Mouse (Mus musculus) midbrain, embryonic 13.5 days (tissue): Measurements from ENCODE around the gene Eif4a2. TPM values are rescaled to one million over a fixed set of nuclear protein-coding genes. Genes with fewer than 3 reads are reported as not detected.

Source experiments
- ATAC-seq: fragments of 200-750 bp; cut with Nextera tagmentation; 2 replicates; pipeline ENCODE4 v1.8.0; 2017; ENCODE audit warnings: mild to moderate bottlenecking, moderate TSS enrichment, moderate library complexity
- H3K27ac ChIP-seq: fragments of 300-500 bp; sonication (generic); 2 replicates; pipeline ENCODE4 v1.5.1; 2015; ENCODE audit warnings: inconsistent platforms, mild to moderate bottlenecking, moderate library complexity
- H3K27me3 ChIP-seq: fragments of 300-500 bp; sonication (generic); 2 replicates; pipeline ENCODE4 v1.6.1; 2015; ENCODE audit warnings: mild to moderate bottlenecking, inconsistent platforms
- H3K36me3 ChIP-seq: fragments of 300-500 bp; sonication (generic); 2 replicates; pipeline ENCODE4 v1.6.1; 2015; ENCODE audit warnings: mild to moderate bottlenecking, inconsistent platforms
- H3K4me1 ChIP-seq: fragments of 300-500 bp; sonication (generic); replicated peaks from 2 replicates; pipeline ENCODE4 v1.6.1; 2015; ENCODE audit warnings: inconsistent platforms
- H3K4me2 ChIP-seq: fragments of 300-500 bp; sonication (generic); replicated peaks from 2 replicates; pipeline ENCODE4 v1.6.1; 2015; ENCODE audit warnings: moderate library complexity, mild to moderate bottlenecking, inconsistent platforms
- H3K4me3 ChIP-seq: fragments of 300-500 bp; sonication (generic); replicated peaks from 2 replicates; pipeline ENCODE4 v1.5.1; 2015; ENCODE audit warnings: mild to moderate bottlenecking, inconsistent platforms
- H3K9ac ChIP-seq: fragments of 300-500 bp; sonication (generic); replicated peaks from 2 replicates; pipeline ENCODE4 v1.6.1; 2015; ENCODE audit warnings: mild to moderate bottlenecking, inconsistent platforms
- H3K9me3 ChIP-seq: fragments of 300-500 bp; sonication (generic); 2 replicates; pipeline ENCODE4 v1.6.1; 2016; ENCODE audit warnings: mild to moderate bottlenecking, inconsistent platforms
- WGBS: fragments of 180-500 bp; shearing (Covaris S2); methylation state at CpG from one replicate; pipeline ENCODE4 v1.1.7; 2015; 5-methylcytosine and 5-hydroxymethylcytosine counted together
- polyA plus RNA-seq: library from polyadenylated mRNA; unstranded; fragments of >200 nt; fragmentation: Nextera tagmentation; extraction: Ambion mirVana; gene quantifications from 2 replicates; pipeline ENCODE4 v1.2.1, GENCODE M21; 2015

Eif4a2 gene
- polyA plus RNA-seq, 1 experiment from 2014 or later: 281 TPM

DNA sequence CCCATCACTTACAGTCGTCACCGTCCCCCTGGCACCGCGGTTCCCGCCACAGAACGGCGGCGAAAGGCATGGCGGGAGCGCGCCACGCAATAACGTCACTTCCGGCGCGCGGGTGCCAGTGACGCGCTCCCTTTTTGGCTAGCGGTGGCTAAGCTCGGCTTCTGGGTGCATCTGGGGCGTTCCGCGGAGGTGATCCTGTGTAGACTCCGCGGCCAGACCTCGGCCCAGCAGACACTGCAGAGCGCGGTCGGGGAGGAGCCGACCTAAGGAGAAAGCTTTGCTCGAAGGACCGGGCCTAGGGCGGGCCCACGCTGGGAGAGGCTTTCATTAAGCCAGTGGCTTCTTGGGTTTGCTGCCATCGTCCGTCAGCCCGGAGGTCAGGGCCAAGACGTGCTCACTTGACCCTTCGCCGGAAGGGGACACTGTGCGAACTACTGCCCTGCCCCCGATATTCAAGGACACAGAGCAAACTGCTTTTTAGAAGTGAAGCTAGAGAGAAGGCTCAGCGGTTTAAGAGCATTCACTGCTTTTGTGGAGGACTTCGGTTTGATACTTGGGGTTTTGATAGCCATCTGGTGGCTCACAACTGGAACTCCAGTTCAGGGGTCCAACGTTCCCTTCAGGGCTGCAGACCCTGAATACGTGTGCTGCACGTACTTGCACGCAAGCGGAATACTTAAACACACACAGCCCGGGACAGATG is 20.6 kb downstream of the Eif4a2 start, which contains the start of gene Rfc4:
Gene Rfc4 (minus strand): TSS at position 65 of the 703 bp plus-strand sequence.
- H3K36me3 ChIP-seq: peaks cover 14% of the 10 kb centered on the region
- no peaks in the 10 kb centered on the region for H3K9me3 ChIP-seq
- peaks cover 28% of the 10 kb centered on the region for H3K4me1 ChIP-seq
- H3K9ac ChIP-seq: peak within 1 kb of the TSS; percentile 93
- peak within 1 kb of the TSS; percentile 76 for H3K4me3 ChIP-seq
- ATAC-seq: peak; percentile 96
- peak within 1 kb of the TSS; percentile 98 for H3K27ac ChIP-seq
- H3K4me2 ChIP-seq: peak within 1 kb of the TSS; percentile 89
- H3K27me3 ChIP-seq: no peaks in the 10 kb centered on the region
- WGBS: 1% methylated on average over 51 of the region's 51 CpGs

DNA sequence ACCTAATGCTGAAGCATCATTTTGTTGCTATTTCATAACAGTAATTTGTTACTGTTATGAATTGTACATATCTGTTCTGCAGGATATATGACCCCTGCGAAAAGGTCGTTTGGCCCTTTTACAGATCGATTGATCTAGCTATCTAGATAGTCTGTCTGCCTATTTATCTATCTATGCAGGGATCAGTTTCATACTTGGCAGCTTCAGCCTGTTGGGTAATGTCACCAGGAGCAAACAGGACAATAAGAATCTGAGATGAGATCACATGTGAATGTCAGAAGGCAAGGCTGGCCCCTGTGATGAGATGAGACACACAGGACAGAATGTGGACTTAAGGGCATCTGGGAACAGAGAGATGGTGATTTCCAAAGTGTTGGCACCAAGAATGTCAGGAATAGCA is 23.1 kb downstream of the Eif4a2 start:
- no peaks in the 10 kb centered on the region for H3K36me3 ChIP-seq
- no peaks in the 10 kb centered on the region for H3K27me3 ChIP-seq
- 94% methylated on average over 3 of the region's 3 CpGs for WGBS
- no peak overlapping the region for H3K27ac ChIP-seq
- H3K4me2 ChIP-seq: no peak overlapping the region
- H3K4me3 ChIP-seq: no peak overlapping the region
- no peak overlapping the region for H3K9ac ChIP-seq
- ATAC-seq: no peak
- no peaks in the 10 kb centered on the region for H3K9me3 ChIP-seq
- peaks cover 28% of the 10 kb centered on the region for H3K4me1 ChIP-seq

DNA sequence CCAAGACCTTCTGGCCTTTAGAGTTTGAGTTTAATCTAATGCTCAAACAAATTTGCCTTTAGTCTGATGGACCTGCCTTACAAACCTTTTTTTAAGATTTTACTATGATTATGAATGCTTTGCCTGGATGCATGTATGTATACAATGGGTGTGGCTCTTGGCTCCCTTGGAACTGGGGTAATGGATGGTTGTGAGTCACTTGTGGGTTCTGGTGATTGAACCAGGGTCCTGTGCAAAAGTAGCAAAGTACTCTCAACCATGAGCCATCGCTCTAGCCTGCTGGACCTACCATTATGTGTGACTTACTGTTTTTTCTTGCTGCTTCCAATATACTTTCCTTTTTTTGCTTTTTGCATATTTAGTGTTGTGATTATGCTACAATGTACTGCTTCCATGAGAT is 25.1 kb downstream of the Eif4a2 start:
- H3K36me3 ChIP-seq: no peaks in the 10 kb centered on the region
- H3K27ac ChIP-seq: no peak overlapping the region
- no peak overlapping the region for H3K4me2 ChIP-seq
- WGBS: 100% methylated on average over 1 of the region's 1 CpGs
- ATAC-seq: no peak
- H3K4me1 ChIP-seq: peaks cover 19% of the 10 kb centered on the region
- H3K9me3 ChIP-seq: no peaks in the 10 kb centered on the region
- no peak overlapping the region for H3K9ac ChIP-seq
- no peak overlapping the region for H3K4me3 ChIP-seq
- H3K27me3 ChIP-seq: no peaks in the 10 kb centered on the region

DNA sequence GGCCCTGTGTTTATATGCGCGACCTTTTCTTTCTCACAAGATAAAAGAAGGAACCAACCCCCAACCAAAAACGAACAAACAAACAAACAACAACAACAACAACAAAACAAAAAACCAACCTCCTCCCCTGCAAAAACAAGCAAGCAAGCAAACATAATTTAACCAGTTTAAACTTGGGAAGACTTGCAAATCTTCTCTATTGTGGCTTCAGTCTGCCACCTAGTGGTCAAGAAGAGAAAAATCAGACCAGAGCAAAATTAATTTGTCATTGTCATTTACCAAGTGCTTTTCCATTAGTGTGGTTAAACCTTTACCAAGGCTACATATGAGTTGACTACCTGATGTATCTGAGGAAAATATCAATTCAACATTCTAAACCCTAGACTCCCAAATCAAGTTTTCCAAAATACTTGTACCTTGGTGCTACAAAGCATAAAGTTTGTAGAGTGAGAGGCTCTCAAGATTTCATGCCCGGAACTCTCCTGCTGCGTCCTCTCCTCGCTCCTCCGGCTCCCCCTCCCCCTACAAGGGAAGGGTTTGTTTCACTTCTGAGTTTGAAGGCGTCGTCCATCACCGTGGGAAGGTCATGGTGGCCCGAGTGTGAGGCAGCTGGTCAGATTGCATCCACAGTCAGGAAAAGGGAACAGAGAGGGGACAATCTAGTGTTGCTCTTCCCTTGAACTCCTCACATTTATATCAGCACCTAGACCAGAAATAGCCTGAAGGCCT is 28.3 kb downstream of the Eif4a2 start:
- H3K27me3 ChIP-seq: no peaks in the 10 kb centered on the region
- H3K9ac ChIP-seq: no peak overlapping the region
- no peaks in the 10 kb centered on the region for H3K9me3 ChIP-seq
- no peak overlapping the region for H3K27ac ChIP-seq
- H3K4me1 ChIP-seq: no peaks in the 10 kb centered on the region
- 0 out of 2 replicates have a peak, but pooled peaks have one; percentile 30 for ATAC-seq
- no peaks in the 10 kb centered on the region for H3K36me3 ChIP-seq
- no peak overlapping the region for H3K4me3 ChIP-seq
- 24% methylated on average over 11 of the region's 11 CpGs for WGBS
- no peak overlapping the region for H3K4me2 ChIP-seq

DNA sequence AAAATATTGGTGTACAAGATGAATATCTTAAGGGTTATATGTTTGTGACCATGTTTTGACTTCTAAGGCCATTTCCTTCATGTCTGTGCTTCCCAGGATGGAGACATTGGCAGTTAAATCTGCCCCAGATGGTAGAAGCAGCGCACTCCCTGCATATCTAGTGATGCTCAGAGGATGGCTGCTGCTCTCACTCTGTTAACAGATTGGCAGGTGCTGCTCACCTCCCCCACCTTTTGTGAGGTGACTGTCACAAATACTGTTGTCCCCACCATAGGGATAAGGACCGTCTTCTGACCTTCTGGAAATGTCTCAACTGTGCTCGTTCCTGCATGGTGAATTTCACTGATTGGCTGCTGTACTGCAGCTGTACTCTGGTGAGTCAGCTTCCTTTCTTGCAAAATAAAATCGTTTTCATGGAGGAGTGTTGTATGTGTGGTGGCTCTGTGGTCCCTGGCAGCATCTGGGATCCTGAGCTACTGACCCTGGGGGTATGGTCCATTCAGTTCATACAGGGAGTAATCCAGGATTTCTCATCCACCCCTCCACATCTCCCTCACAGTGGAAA is 29.2 kb downstream of the Eif4a2 start:
- Histone ChIP-seq H3K9ac (no peak overlapping the region), H3K27me3 (no peaks in the 10 kb centered on the region), H3K4me1 (no peaks in the 10 kb centered on the region), H3K27ac (no peak overlapping the region), H3K9me3 (no peaks in the 10 kb centered on the region), H3K4me3 (no peak overlapping the region), H3K4me2 (no peak overlapping the region), H3K36me3 (no peaks in the 10 kb centered on the region)
- ATAC-seq: no peak
- WGBS: 65% methylated on average over 4 of the region's 4 CpGs

DNA sequence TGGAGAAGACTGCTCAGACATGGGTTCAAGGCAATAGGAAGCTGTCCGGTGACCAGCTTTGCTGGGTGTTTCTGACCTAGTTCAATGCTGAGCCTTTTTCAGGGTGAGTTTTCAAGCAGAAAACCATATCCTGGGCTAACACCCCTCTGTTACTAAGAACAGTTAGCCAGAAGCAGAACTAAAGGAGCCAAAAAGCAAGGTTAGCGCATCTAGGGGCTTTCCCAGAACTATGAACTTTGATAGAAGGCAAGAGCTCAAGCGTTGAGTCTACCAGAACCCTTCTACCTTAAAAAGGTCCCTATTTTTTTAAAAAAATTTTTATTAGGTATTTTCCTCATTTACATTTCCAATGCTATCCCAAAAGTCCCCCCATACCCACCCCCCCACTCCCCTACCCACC is 33.7 kb downstream of the Eif4a2 start:
- no peaks in the 10 kb centered on the region for H3K27me3 ChIP-seq
- 96% methylated on average over 3 of the region's 3 CpGs for WGBS
- no peak overlapping the region for H3K4me3 ChIP-seq
- no peak for ATAC-seq
- no peak overlapping the region for H3K27ac ChIP-seq
- H3K4me2 ChIP-seq: no peak overlapping the region
- no peaks in the 10 kb centered on the region for H3K9me3 ChIP-seq
- H3K36me3 ChIP-seq: no peaks in the 10 kb centered on the region
- no peaks in the 10 kb centered on the region for H3K4me1 ChIP-seq
- H3K9ac ChIP-seq: no peak overlapping the region

DNA sequence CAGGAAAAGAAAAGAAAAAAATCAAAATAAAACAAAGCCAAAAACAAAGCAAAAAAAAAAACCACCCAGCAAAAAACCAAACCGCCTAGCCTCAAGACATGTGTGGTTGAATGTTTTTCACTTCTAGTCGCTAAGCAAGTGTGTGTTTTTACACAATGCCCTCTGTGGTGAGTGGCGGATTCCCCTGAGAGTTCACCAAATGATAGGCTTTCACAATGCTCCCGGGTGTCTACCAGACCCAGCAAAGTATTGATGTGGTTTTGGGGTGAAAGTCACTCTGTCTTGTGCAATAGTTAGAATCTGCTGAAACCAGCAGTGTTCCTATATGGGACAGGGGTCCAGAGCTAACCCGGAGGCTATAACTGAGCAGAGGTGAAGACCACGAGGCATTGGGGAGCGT is 37.1 kb downstream of the Eif4a2 start:
- 90% methylated on average over 7 of the region's 7 CpGs for WGBS
- Histone ChIP-seq H3K27ac (no peak overlapping the region), H3K4me1 (no peaks in the 10 kb centered on the region), H3K4me3 (no peak overlapping the region), H3K9ac (no peak overlapping the region), H3K4me2 (no peak overlapping the region), H3K9me3 (no peaks in the 10 kb centered on the region), H3K27me3 (no peaks in the 10 kb centered on the region), H3K36me3 (no peaks in the 10 kb centered on the region)
- ATAC-seq: no peak

DNA sequence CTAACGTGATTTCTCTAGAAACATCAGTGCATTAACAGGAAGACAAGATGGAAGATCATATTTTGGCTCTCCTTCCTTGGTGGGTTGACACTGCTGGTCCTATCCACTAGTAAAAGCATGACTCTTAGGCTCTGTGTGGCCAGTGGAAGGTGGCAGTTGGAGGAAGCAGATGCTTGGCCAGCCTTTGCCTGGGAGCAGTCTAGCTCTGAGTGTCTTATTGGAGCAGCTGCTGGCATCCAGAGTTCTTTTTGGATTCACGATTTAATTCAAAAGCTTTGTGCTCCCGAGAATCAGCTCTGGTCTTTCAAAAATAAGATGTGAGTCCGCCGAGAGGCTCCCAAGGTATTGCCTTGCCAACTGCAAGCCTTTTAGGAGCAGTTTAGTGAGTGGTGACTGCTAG is 38.0 kb downstream of the Eif4a2 start:
- no peak for ATAC-seq
- Histone ChIP-seq H3K36me3 (no peaks in the 10 kb centered on the region), H3K27ac (no peak overlapping the region), H3K27me3 (no peaks in the 10 kb centered on the region), H3K9me3 (no peaks in the 10 kb centered on the region), H3K9ac (no peak overlapping the region), H3K4me2 (no peak overlapping the region), H3K4me3 (no peak overlapping the region), H3K4me1 (no peaks in the 10 kb centered on the region)
- WGBS: 86% methylated on average over 5 of the region's 5 CpGs

DNA sequence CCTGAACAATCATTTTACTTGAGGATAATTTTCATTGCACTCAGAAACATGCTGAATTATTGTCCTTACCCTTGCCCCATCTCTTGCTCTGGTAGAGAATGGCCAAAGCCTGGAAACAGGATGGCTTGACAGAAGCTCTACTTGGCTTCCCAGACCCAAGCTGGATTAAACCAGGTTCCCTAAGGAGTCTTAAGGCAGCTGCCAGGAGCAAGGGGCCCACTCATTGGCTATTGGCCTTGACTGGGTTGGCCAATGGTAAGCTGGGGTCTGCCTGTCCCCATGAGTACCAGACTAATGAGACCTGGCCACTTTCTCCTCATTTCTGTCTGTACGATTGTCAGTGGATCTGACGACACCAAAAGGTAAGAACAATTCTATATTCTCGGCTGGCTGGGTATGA is 39.0 kb downstream of the Eif4a2 start, which contains the start of gene Adipoq:
Gene Adipoq (plus strand): TSS at position 257 of the 400 bp plus-strand sequence.
- H3K27ac ChIP-seq: no peak within 1 kb of the TSS
- no peak for ATAC-seq
- H3K9ac ChIP-seq: no peak within 1 kb of the TSS
- H3K4me3 ChIP-seq: no peak within 1 kb of the TSS
- WGBS: 89% methylated on average over 3 of the region's 3 CpGs
- no peaks in the 10 kb centered on the region for H3K27me3 ChIP-seq
- H3K36me3 ChIP-seq: no peaks in the 10 kb centered on the region
- no peak within 1 kb of the TSS for H3K4me2 ChIP-seq
- no peaks in the 10 kb centered on the region for H3K9me3 ChIP-seq
- H3K4me1 ChIP-seq: no peaks in the 10 kb centered on the region

DNA sequence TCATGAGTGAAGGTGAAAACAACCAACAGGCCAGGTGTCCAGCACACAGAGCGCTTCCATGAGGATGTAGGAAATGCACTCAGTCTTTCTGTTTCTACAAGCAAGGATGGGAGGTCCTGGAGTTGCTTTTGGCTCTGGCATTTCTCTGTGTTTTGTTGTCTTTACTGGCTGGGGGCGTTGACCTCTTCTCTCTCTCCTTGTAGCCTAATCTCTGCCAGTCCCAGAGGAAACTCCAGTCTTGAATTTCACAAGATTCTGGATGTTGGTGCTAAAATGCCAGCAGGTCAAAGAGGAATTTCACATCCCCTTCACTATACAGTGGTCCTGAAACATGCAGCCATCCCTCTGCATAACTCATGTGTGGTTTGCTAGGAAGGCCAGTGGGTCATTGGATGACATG is 41.7 kb downstream of the Eif4a2 start:
- Histone ChIP-seq H3K27ac (no peak overlapping the region), H3K36me3 (no peaks in the 10 kb centered on the region), H3K4me2 (no peak overlapping the region), H3K4me3 (no peak overlapping the region), H3K27me3 (no peaks in the 10 kb centered on the region), H3K9ac (no peak overlapping the region), H3K4me1 (no peaks in the 10 kb centered on the region), H3K9me3 (no peaks in the 10 kb centered on the region)
- WGBS: 81% methylated on average over 2 of the region's 2 CpGs
- ATAC-seq: no peak

DNA sequence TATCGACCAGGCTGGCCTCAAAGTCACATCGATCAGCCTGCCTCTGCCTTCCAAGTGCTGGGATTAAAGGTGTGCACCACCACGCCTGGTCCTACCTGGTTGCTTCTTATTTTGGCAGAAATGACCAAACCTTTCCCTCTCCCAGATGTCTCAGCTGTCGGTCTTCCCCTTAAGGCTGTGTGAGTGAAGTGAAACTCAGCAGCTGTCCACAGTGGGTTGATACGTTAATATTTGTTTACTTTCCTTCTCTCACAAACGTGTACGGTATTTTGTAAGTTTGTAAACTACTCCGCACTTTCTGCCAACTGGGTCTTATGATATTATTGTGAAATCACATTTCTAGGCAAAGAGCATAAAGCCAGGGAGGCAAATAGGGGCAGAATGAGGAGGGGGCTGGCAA is 42.2 kb downstream of the Eif4a2 start:
- Histone ChIP-seq H3K4me2 (no peak overlapping the region), H3K9ac (no peak overlapping the region), H3K4me1 (no peaks in the 10 kb centered on the region), H3K36me3 (no peaks in the 10 kb centered on the region), H3K27me3 (no peaks in the 10 kb centered on the region), H3K4me3 (no peak overlapping the region), H3K27ac (no peak overlapping the region), H3K9me3 (no peaks in the 10 kb centered on the region)
- 91% methylated on average over 8 of the region's 8 CpGs for WGBS
- ATAC-seq: no peak

DNA sequence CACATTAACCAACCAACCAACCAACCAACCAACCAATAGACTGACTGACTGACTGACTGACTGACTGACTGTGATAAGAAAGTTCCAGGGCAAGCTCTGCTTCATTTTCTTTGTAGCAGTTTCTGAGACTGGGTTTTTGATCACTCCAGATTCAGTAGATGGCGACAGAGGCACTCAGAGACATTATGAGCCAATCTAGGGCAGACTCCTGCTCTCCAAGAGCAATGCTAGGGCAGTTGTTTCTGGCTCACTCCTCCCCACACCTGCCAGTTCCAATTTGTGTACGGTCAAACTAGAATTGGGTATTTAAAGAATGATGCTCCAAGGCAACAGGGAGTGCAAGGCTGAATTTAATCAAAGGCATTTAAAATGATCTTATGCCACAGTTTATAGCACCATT is 44.2 kb downstream of the Eif4a2 start:
- Histone ChIP-seq H3K36me3 (no peaks in the 10 kb centered on the region), H3K27me3 (no peaks in the 10 kb centered on the region), H3K9ac (no peak overlapping the region), H3K9me3 (no peaks in the 10 kb centered on the region), H3K4me1 (no peaks in the 10 kb centered on the region), H3K4me2 (no peak overlapping the region), H3K27ac (no peak overlapping the region), H3K4me3 (no peak overlapping the region)
- no peak for ATAC-seq
- 26% methylated on average over 2 of the region's 2 CpGs for WGBS
